Mouse (Mus musculus) small intestine, adult 2 months (tissue): Measurements from ENCODE around the gene Rin1.

Source experiments
- CTCF ChIP-seq: fragments of 200-500 bp; IDR thresholded peaks from 2 replicates; pipeline ENCODE4 v1.5.1; 2012; ENCODE audit warnings: low read depth, mild to moderate bottlenecking, control low read depth, inconsistent platforms, low read length, moderate library complexity, mixed read lengths; ENCODE audit not compliant: insufficient replicate concordance, insufficient read length; ENCODE audit errors: extremely low read depth
- POLR2A ChIP-seq: fragments of 200-500 bp; IDR thresholded peaks from 2 replicates; pipeline ENCODE4 v1.6.1; 2012; ENCODE audit warnings: low read depth, mild to moderate bottlenecking, control low read depth, inconsistent platforms, low read length, moderate library complexity

DNA sequence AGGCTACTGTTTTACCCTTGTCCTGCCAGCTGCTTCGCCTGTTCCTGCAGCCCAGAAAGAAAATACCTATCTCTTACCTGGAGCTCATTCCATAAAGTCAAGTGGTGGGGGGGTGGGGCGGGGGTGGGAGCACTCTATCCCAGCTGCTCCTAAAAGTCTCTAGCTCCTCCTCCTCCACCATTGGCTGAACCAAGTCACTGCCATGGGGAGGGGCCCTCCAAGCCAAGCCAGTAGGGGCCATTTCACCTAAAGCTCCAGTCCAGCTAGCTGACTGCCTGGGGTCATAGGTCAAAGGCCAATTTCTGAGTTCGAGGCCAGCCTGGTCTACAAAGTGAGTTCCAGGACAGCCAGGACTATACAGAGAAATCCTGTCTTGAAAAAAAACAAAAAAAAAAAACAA lies 17.6 kb upstream of the Rin1 start:
- TF ChIP-seq CTCF, result no peak
- no peak for TF ChIP-seq POLR2A
